Mouse (Mus musculus) T-helper 17 cell (primary cell): ENCODE results near the gene Iqsec1.

Source experiments
- in situ Hi-C, 2 experiments: fragments of 300-600 bp; cut with MboI, MseI; formaldehyde crosslinking; loops; 1 replicate in 1 of 2; 2 replicates in 1 of 2; pipeline ENCODE4 v1.15.1; 2025; ENCODE audit warnings: high pct_unique_total_duplicates in 2 of 2

Iqsec1 gene

DNA sequence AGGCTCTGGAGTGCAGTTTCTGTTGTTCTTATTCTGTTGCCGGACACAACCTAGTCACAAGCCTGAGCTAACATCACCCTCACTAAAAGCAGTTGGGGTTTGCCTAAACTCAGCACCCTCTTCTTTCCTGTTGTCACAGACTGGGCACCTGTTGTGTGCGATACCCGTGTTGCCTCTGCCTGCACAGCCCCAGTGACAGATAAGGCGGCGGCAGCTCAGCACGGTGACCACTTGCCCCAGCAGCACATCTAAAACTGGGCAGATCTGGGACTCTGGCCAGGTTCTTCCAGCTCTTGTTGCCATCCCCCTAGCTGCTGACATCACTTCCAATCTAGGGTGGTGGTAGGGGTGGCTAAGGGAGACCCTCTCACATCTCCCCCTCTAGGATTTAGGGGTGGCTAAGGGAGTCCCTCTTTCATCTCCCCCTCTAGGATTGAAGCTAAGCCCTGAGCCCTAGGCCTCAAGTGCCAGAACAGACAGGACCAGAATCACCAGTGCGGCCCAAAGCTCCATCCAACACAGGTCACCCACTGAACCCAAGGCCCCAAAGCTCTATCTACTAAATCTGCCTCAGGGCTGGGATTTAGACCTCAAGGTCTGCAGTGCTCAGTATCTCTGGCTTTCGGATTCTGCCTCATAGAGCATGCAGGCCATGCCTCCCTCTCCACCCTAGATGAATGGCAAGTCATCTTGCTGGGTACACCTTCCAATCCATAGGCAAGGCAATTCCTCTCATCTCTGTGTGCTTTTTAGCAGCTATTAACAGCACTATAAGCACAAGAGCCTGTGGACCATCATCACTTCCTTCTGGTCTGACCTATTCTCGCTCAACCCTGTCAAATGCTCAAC, 278.3 kb downstream of the Iqsec1 start:
- in situ Hi-C loops: no loop called here

DNA sequence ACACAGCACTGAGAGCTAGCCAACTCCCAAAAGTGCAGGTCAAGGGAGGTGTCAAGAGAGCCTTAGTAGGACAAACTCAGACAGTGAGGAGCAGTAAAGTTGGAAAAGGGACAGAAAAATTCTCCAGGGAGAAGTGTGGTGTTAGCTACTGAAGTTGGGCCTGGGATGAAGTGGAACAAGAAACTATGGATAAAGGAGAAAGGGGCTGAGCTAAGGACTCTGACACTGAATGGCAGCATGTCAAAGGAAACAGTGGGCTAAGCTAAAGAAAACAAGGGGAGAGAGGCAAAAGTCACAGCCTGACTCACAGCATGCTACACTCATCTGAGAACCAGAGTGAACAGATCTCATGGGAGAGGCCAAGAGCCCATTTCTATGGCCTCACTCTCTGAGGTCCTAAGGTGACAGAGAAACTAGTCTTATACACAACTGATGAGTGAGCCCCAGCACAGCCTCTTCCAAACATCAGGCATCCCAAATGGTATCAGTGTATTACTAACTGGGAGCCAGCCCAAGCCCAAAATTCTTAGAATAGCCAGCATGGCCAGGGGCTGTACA, 280.3 kb downstream of the Iqsec1 start:
- in situ Hi-C loops: no loop called here

DNA sequence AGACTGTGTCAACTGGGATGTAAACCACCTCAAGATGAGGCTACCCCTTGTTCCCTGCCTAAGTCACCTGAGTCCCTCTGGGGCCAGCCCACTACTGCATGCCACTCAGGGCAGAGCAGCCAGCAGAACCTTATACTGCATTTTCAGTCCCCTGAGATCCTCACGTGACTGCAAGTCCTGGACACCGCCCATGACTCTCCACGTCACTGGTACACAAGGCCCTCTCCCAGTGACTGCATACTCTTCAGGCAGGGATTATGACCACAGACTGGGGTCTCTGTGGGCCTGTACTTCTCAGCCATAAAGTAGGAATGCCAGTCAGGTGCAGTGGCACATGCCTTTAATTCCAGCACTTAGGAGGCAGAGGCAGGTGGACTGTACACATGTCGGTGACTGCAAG, 281.3 kb downstream of the Iqsec1 start:
- in situ Hi-C loops: no loop called here

DNA sequence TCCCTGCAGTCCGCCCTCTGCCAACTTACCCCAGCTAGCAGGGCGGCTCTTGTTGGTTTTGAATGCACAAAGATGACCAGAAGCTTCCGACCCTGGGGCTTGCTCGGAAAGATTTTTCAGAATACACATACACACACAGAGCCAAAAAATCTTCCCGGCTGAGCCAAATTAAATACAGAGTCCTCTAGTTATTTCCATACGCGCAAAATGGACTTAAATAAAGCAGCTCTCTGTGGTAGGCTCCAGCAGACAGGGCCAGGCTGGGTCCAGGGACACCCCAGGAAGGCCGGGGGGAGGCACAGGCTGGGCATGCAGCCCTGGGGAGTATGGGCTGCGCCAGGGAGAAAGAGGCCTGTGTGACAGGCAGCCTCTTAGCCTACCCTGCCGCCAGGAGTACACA, 282.0 kb downstream of the Iqsec1 start:
- in situ Hi-C loops: no loop called here

DNA sequence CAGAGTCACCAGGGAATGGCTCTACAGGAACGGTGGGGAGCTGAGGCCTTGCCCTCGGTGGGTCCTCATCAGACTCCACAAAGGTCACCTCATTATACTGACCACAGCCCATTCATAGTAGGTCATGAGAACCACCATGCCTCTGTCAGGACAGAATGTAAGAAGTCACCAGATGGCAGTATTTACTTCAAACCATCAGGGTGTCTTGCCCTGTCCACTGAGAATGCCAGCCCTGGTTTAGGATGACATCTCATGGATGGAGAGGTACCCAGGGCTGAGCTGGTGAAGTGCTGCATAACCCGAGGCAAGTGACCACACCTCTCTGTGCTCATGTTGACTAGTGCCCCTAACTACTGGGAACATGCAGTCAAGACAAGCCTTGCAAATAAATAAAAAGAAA, 282.7 kb downstream of the Iqsec1 start:
- in situ Hi-C loops: no loop called here

DNA sequence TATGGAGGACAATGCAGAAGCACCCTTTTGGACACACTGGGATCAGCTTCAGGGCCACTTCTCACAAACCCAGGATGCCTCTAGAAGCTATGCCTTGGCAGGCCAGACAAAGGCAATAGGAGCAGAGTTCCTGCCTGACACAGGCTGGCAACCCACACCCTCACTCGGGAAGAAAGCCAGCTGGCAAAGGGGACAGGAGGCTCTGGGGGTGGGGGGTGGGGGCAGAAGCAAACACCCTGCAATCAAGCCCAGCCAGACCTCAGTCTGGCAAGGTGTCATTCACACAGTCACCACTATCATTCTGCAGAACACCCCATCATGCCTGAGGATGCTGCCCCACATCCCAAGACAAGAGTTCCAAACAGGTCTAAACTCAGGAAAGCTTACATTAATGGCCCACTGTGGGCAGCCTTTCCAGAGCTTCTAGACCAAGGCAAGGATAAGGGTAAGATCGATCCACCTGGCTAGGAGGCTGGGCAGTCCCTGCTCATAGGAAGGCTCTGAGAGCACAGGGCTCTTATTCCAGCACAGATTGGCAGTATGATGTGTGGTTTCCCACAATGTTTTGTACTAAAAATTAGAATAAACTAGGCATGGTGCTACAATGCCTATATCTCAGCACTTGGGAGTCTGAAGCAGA, 283.7 kb downstream of the Iqsec1 start:
- in situ Hi-C loops: no loop called here

DNA sequence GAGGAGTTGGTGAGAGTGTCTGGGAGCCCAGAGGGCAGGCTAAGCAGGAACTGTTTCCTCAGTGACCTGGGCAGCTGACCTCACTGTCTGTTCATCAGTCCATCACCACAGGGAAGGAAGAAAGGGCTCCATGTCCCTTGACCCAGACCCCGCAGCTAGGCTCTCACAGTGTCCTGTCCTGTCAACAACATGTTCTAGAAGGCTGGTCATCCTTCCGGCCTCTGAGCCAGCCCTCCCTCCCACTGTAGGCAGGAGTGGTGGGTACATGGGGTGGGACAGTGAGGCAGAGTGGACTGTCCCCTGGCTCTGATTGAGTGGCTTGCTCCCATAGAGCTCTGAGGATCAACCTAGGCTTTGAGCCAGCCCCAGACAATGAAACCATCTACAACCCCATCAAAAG, 284.7 kb downstream of the Iqsec1 start:
- in situ Hi-C loops: no loop called here

DNA sequence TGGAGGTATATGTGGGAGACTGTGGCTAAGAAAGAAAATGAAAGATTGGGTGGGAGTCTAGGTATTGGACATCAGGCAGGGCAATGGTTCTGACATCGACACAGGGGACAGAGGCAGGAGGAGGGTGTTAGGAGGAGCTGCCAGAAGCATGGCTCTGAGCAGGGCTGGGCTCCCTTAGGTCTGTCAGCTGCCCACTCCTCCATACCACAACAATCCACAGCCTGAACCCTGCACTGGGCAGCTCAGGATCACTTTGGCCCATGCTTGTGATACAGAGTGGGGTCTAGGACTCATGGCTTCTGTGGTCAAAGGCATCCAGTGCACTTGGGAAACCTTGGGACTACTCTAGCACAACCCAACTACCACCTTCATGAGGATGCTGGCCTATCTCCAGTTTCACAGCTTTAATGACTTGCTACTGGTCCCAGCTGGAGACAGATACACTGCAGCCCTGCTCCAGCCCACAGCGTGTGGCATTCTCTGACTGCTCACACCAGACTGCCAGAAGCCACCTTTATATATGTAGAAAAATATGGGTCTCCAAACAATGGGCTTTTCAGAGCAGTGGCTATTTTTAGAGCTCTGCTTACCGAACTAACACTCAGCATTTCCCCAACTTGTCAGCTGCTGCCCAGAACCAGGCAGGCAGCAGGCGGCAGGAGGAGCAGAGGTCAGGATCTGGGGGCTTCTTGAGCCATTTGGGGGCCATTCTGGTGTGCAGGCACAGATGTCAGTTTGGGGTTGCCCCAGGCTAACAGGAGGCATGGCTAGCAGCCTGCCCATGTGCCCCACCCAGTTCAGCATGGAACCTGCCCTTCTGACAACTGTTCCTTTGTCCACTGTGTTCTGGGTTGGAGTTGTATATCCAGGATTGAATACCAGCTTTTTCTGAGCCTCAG, 285.4 kb downstream of the Iqsec1 start:
- in situ Hi-C loops: no loop called here

DNA sequence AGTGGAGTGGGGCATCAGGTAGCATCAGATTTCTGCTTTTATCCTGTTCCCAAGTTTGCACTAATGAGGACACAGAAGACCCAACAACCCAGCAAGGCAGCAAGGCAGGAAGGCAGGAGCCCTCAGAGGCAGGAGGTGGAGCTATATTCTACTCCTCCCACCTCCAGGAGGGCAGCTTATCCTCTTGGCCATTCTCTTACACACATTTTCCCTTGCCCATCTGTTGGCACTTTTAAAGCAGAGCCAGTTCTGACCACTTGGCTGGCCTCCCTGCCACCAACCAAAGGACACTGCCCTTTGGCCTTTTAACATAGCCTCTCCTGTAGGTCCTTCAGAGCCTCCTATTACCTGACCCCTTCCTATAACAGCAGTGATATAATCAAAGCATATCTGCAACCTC, 286.3 kb downstream of the Iqsec1 start:
- in situ Hi-C loops: no loop called here

DNA sequence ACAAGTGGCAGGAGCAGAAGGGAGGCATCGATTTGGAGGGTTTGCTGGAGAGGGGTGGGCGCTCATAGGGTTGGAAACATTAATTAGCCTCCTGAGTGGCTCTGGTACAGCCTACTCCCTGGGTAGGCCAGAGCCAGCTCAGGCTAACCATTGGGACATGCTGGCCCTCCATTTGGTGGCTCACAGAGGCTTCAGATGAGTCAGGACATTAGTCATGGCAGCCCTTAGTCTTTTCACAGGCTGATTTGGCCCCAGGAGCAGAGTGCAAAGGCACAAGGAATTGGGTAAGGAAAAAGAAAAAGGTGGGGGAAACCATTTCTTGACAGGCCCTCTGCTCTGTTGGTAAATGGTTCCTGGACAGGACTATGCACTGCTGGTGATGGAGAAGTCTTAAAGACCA, 287.1 kb downstream of the Iqsec1 start:
- in situ Hi-C loops: no loop called here

DNA sequence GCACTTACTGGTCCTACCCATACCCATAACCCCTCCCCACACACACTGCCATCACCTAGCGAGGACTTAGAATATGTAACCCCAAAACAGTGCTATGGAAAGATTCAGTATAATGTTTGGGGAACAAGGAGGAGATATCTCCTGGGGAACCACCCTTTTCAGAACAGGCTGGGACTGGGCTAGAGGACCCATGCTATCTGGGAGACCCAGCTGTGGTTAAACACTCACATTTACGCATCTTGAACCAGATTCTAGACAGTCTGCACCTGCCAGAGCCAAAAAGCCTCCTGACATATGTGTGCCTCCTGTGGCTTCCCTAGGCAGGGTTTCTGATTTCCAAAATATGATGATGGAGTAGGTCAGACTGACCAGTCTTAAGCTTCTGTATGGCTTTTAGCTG, 287.7 kb downstream of the Iqsec1 start:
- in situ Hi-C loops: no loop called here

DNA sequence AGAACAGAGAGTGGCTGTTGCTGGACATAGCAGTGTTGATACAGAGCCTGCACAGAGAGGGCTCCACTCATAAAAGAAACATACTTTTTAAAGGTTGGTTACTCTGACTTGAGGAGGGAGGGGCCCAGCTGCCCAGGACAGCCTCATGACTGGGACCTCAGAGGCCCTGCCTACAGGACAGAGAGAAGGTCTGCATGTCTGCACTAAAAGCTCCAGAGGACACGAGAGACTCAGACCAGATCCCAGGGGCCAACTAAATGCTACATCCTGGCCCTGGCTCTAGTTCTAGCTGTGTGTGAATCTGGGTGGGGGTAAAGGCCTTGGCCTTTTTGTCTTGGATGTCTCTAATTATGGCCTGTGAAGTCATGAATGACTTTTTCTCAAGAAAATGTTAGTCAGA, 288.4 kb downstream of the Iqsec1 start:
- in situ Hi-C loops: no loop called here

DNA sequence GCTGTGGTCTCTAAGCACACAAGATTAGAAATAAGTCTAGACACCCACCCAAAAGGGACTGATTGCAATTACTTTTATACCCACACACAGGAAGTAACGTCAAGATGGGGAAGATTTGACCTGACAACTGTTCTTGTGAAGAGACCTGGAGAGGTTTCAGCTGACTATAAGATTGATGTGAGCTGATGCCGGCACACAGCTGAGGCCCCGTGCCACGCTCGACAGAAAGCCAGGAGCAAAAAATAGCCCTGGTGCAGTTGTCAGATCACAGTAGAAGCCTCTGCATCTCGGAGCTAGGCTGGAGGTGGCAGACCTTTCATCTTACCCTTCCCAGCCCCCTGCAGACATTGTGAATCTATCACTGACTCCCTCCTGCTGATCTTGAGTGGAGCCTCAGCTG, 289.6 kb downstream of the Iqsec1 start:
- in situ Hi-C loops: no loop called here

DNA sequence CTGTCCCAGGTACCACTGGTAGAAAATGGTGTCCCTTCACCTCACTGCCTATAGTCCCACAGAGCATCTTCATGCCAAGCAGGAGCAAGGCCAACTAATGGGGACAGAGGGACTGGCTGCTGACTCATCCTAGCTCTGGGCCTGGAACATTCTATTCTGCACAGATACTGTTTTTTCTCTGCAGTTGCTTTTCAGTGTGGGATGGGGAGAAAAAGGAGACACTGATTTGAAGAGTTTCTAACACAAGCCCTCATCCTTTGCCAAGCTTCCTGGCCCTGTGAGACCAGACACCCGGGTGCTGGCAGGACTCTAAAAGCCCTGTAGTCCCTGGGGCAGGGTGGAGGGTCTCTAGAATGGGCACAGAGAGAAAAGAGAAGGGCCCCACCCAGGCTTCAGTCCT, 292.7 kb downstream of the Iqsec1 start:
- in situ Hi-C loops: no loop called here

DNA sequence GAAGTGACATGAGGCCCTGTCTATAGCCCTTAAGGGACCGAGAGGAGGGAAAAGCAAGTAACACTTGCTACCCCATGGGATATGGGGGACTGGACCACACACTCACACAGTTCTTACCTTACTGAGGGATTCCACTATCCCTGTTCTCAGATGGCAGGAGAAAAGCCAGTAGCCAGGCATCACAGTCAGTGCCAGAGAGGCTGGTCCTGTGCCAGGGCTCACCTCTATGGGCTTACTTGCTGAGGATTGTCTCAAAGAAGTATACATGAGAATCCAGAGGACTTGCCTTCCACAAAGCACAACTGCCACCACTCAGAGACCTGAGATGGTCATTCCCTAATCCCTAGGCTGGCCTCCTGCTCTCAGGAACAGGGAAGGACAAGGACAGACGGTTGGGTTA, 296.1 kb downstream of the Iqsec1 start:
- in situ Hi-C loops: no loop called here

DNA sequence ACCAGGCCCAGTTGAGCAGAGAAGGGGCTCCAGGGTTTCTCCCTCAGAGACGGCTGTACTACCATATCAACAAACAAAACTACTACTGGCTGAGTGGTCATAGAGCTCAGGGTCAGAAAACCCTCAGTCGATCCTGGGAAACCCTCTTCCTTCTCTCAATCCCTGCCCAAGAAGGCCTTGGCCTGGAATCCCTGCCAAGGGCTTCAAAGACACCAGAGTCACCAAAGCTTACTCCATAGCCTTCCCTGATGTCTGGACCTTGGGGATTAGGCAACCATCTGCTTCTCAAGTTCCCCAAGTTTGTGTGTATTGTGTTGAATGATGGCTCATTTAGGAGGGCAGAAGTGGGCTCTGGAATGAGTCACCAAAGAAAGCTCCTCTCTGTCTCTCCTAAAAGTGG, 296.6 kb downstream of the Iqsec1 start:
- in situ Hi-C loops: no loop called here

DNA sequence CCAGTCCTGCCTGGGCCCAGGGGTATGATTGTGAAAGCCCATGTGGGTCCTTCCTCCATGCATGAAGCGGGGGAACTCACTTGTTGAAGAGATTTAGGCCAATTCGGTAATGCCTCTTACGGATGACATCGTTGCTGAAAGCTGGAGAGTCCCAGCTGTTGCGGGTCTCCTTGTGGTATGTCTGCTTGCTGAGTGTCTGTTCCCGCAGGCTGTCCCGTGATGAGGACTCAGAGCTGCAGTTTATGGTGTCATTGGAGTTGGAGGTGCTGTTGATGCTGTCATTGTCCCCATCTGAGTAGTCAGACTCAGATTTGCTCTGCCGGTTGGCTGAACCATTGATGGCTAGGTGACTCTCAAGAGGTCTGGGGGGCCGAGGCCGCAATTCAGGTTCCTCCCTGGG, 299.0 kb downstream of the Iqsec1 start:
- in situ Hi-C loops: no loop called here

DNA sequence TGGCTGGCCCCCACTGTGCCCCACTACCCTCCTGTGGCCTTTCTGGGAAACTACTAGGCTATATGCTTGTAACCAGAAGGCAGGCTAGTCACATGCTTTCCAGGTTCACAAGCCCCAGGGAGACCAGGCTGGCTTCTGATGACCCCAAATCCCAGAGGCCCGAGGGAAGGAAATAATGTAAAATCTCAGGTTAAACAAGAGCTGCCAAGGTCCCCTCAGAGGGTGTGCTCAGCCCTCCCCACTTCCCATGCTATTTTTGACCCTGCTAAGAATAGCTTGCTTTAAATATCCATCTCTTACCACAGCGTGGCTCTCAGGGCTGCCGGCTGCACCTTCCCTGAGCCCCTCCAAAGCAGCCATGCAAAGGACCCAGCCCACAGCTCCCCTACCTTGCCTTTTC, 299.7 kb downstream of the Iqsec1 start:
- in situ Hi-C loops: no loop called here

DNA sequence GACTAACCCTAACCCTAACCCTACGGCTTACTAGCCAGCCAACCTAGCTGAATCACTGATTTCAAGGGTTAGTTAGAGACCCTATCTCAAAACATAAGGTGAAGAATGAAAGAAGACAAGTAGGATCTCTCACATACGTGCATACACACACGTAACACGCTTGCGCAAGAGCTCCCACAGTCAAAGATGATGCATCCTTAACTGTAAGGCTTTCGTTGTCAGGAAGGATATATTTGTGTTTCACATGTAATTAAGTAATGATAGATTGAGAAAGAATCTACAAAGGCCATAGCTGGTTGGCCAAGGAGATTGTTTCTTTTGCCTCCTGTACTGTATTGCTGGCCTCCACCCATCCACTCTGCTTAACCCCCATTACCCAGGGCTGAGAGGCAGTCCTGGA, 300.5 kb downstream of the Iqsec1 start:
- in situ Hi-C loops: no loop called here

DNA sequence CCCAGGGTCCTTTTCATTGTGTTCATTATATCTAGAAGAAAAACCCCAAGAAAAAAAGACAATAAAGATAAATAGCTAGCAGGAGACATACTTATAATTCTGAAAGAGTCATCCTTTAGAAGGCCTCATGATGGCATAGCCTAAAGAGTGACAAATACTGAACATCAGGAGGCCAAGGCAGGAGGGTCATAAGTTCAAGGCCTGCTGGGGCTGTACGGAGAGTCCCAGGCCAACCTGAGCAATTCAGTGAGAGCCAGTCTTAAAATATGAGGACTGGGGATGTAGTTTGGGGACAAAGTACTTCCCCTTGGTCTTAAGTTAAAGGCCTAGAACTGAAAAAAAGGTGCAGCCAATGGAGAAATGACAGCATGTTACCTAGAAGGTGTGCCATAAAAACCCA, 301.7 kb downstream of the Iqsec1 start:
- in situ Hi-C loops: no loop called here

DNA sequence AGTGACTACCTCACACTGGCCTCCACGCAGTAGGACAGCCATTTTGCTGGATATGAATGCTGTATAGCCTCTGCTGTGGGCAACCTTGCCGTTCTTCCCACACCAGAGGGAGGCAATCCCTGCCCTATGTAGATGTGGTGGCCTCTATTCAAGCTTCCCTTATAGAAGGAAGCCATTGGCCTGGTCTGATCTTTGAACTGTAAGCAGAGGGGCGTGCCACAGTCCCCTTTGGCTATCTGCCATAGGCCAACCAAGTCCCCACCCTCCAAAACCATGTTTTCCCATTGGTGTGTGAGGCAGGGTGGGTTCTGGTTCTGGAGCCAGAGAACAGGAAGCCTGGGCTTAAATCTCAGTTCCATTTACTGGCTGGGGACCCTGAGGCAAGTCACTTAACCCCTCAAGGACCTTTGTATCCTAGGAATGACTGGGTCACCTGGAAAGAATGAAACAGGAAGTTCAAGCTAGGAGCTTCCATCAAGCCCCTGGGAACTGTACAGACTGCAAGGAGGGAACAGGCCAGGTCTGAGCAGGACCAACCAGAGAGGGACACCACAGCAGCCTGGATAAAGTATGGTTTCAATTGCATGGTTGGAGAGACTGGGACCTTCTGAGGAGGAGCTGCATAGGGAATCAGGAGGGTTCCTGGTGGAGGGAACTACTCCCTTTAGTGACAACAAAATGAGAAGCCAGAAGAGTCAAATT, 304.5 kb downstream of the Iqsec1 start:
- in situ Hi-C loops: no loop called here
